Mouse (Mus musculus): ENCODE results near the gene Ttc26. TPM values are rescaled to one million over a fixed set of nuclear protein-coding genes. Genes with fewer than 3 reads are reported as not detected.

The Ttc26 gene
- 5.0 and 5.3 TPM in 2 replicates for polyA plus RNA-seq (2014; fragmentation: Nextera tagmentation; extraction: Ambion mirVana)

DNA sequence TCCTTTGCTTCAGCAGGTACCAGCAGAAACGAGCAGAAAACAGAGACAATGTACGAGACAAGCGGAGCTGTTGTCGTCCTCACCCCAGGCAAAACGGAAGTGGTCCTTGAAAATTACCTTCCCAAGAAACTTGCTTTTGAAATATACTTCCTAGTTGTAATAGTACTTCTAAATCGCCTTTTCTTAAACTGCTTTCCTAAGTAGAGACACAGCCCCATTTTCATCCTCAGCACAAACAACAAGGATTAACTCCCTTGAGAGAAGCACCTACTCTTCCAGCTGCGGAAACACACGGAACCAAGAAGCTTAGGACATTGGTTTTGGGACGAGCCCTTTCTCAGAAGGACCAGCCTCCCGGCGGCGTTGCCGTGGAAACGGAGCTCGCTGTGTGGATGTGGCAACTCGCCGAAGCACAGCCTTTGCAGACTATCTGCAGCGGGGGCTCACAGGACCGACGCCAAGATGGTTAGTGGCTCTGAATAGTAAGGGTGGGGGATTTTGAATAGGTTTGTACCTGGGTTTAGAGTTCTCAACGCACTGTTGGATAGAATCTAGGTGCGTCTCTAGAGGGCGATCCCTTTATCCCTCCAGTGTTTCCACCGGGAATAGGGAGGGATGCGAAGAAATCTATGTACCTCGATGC lies at the start of gene Ttc26:
Gene Ttc26, plus strand, starts transcription at position 341 of the 643 bp plus-strand sequence.
- peak within 1 kb of the TSS; percentile 64 for H3K9ac ChIP-seq (ENCODE audit: low read depth, low read length)
- H3K9me3 ChIP-seq (ENCODE audit: control insufficient read depth, low read length) = no peaks in the 10 kb centered on the region
- DNase-seq (ENCODE audit: low spot score) = peak; percentile 94
- H3K4me2 ChIP-seq (ENCODE audit: low read depth, low read length) = peak within 1 kb of the TSS; percentile 71
- under 1% methylated on average over 26 of the region's 26 CpGs for WGBS
- ATAC-seq (ENCODE audit: low read depth) = peak; percentile 95
- peaks cover 10% of the 10 kb centered on the region; the same call in 1 of the 2 replicates for H3K36me3 ChIP-seq (ENCODE audit: control insufficient read depth, insufficient read depth, low read length)
- peak within 1 kb of the TSS; percentile 45 for H3K4me3 ChIP-seq (ENCODE audit: low read depth, low read length)
- H3K27me3 ChIP-seq (replicated peaks; ENCODE audit: control insufficient read depth, insufficient read depth, low read length) = no peaks in the 10 kb centered on the region
- H3K27ac ChIP-seq (replicated peaks; ENCODE audit: low read depth, low read length) = no peak within 1 kb of the TSS; the same call in 1 of the 2 replicates
- H3K4me1 ChIP-seq (ENCODE audit: control insufficient read depth, insufficient read depth, low read length) = no peaks in the 10 kb centered on the region

- H3K4me2 ChIP-seq (ENCODE audit: low read depth, low read length) = no peak overlapping the region
- no peak overlapping the region for H3K4me3 ChIP-seq (ENCODE audit: low read depth, low read length)
- WGBS = 82% methylated on average over 6 of the region's 6 CpGs
- no peak overlapping the region for H3K9ac ChIP-seq (ENCODE audit: low read depth, low read length)
- no peaks in the 10 kb centered on the region for H3K36me3 ChIP-seq (ENCODE audit: control insufficient read depth, insufficient read depth, low read length)
- no peak for DNase-seq (ENCODE audit: low spot score)
- H3K27me3 ChIP-seq (replicated peaks; ENCODE audit: control insufficient read depth, insufficient read depth, low read length) = no peaks in the 10 kb centered on the region
- H3K27ac ChIP-seq (replicated peaks; ENCODE audit: low read depth, low read length) = no peak overlapping the region
- H3K9me3 ChIP-seq (ENCODE audit: control insufficient read depth, low read length) = no peaks in the 10 kb centered on the region
- no peaks in the 10 kb centered on the region for H3K4me1 ChIP-seq (ENCODE audit: control insufficient read depth, insufficient read depth, low read length)
- ATAC-seq (ENCODE audit: low read depth) = no peak
Observed at GRCm38 (mm10) chr6:38335264-38335663, 46.0 kb upstream of the Ttc26 start.

GRCm38 (mm10) chr6:38337166-38337705 lies 44.0 kb upstream of the Ttc26 start:
- DNase-seq (ENCODE audit: low spot score) = no peak
- 89% methylated on average over 4 of the region's 4 CpGs for WGBS
- no peak for ATAC-seq (ENCODE audit: low read depth)

GRCm38 (mm10) chr6:38337951-38338350 lies 43.3 kb upstream of the Ttc26 start:
- Histone ChIP-seq H3K4me1 (ENCODE audit: control insufficient read depth, insufficient read depth, low read length) (no peaks in the 10 kb centered on the region), H3K4me3 (ENCODE audit: low read depth, low read length) (no peak overlapping the region), H3K4me2 (ENCODE audit: low read depth, low read length) (no peak overlapping the region), H3K27ac (replicated peaks; ENCODE audit: low read depth, low read length) (no peak overlapping the region), H3K9ac (ENCODE audit: low read depth, low read length) (no peak overlapping the region), H3K9me3 (ENCODE audit: control insufficient read depth, low read length) (no peaks in the 10 kb centered on the region), H3K27me3 (replicated peaks; ENCODE audit: control insufficient read depth, insufficient read depth, low read length) (no peaks in the 10 kb centered on the region), H3K36me3 (ENCODE audit: control insufficient read depth, insufficient read depth, low read length) (no peaks in the 10 kb centered on the region)
- no peak for DNase-seq (ENCODE audit: low spot score)
- ATAC-seq (ENCODE audit: low read depth) = no peak
- WGBS = 64% methylated on average over 6 of the region's 6 CpGs

More at GRCm38 (mm10) chr6:38337166-38337705, 44.0 kb upstream of the Ttc26 start:
- Histone ChIP-seq H3K4me3 (ENCODE audit: low read depth, low read length) (no peak overlapping the region), H3K27ac (replicated peaks; ENCODE audit: low read depth, low read length) (no peak overlapping the region), H3K4me1 (ENCODE audit: control insufficient read depth, insufficient read depth, low read length) (no peaks in the 10 kb centered on the region), H3K4me2 (ENCODE audit: low read depth, low read length) (no peak overlapping the region), H3K9me3 (ENCODE audit: control insufficient read depth, low read length) (no peaks in the 10 kb centered on the region), H3K9ac (ENCODE audit: low read depth, low read length) (no peak overlapping the region), H3K27me3 (replicated peaks; ENCODE audit: control insufficient read depth, insufficient read depth, low read length) (no peaks in the 10 kb centered on the region), H3K36me3 (ENCODE audit: control insufficient read depth, insufficient read depth, low read length) (no peaks in the 10 kb centered on the region)

DNA sequence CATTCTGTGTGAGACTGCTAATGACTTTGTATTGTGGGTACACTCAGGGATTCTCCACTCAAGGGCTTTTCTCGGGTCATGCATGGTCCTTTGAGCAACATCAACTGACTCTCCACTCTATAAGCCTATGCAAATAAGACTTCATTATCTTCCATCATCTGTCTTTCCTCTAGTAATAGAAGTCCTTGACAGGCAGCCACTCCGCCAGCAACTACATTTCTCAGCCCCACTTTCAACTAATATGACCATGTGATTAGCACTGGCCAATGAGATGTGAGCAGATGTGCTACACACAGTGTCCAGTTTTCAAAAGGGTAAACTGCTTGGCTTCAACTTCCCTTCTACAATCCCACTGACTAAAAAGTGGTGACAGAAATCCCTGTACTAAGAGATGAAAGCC lies 42.2 kb upstream of the Ttc26 start:
- DNase-seq (ENCODE audit: low spot score) (no peak), ATAC-seq (ENCODE audit: low read depth) (no peak)
- Histone ChIP-seq H3K27ac (replicated peaks; ENCODE audit: low read depth, low read length) (no peak overlapping the region), H3K9ac (ENCODE audit: low read depth, low read length) (no peak overlapping the region), H3K4me3 (ENCODE audit: low read depth, low read length) (no peak overlapping the region), H3K27me3 (replicated peaks; ENCODE audit: control insufficient read depth, insufficient read depth, low read length) (no peaks in the 10 kb centered on the region), H3K9me3 (ENCODE audit: control insufficient read depth, low read length) (no peaks in the 10 kb centered on the region), H3K4me2 (ENCODE audit: low read depth, low read length) (no peak overlapping the region), H3K36me3 (ENCODE audit: control insufficient read depth, insufficient read depth, low read length) (no peaks in the 10 kb centered on the region), H3K4me1 (ENCODE audit: control insufficient read depth, insufficient read depth, low read length) (no peaks in the 10 kb centered on the region)
- WGBS = 59% methylated on average over 2 of the region's 2 CpGs

- Histone ChIP-seq H3K4me2 (ENCODE audit: low read depth, low read length) (no peak overlapping the region), H3K27ac (replicated peaks; ENCODE audit: low read depth, low read length) (no peak overlapping the region), H3K9me3 (ENCODE audit: control insufficient read depth, low read length) (no peaks in the 10 kb centered on the region), H3K27me3 (replicated peaks; ENCODE audit: control insufficient read depth, insufficient read depth, low read length) (no peaks in the 10 kb centered on the region), H3K9ac (ENCODE audit: low read depth, low read length) (no peak overlapping the region), H3K36me3 (ENCODE audit: control insufficient read depth, insufficient read depth, low read length) (no peaks in the 10 kb centered on the region), H3K4me3 (ENCODE audit: low read depth, low read length) (no peak overlapping the region), H3K4me1 (ENCODE audit: control insufficient read depth, insufficient read depth, low read length) (no peaks in the 10 kb centered on the region)
- ATAC-seq (ENCODE audit: low read depth) (no peak), DNase-seq (ENCODE audit: low spot score) (no peak)
- WGBS = 64% methylated on average over 11 of the region's 11 CpGs
Observed at GRCm38 (mm10) chr6:38341751-38342665, 39.3 kb upstream of the Ttc26 start.

- ATAC-seq (ENCODE audit: low read depth) (no peak), DNase-seq (ENCODE audit: low spot score) (no peak)
- 80% methylated on average over 8 of the region's 8 CpGs for WGBS
- no peak overlapping the region for H3K4me3 ChIP-seq (ENCODE audit: low read depth, low read length)
- no peak overlapping the region for H3K9ac ChIP-seq (ENCODE audit: low read depth, low read length)
- no peaks in the 10 kb centered on the region for H3K36me3 ChIP-seq (ENCODE audit: control insufficient read depth, insufficient read depth, low read length)
- H3K9me3 ChIP-seq (ENCODE audit: control insufficient read depth, low read length) = no peaks in the 10 kb centered on the region
- no peaks in the 10 kb centered on the region for H3K27me3 ChIP-seq (replicated peaks; ENCODE audit: control insufficient read depth, insufficient read depth, low read length)
- no peak overlapping the region for H3K4me2 ChIP-seq (ENCODE audit: low read depth, low read length)
- H3K27ac ChIP-seq (replicated peaks; ENCODE audit: low read depth, low read length) = no peak overlapping the region
- H3K4me1 ChIP-seq (ENCODE audit: control insufficient read depth, insufficient read depth, low read length) = no peaks in the 10 kb centered on the region
Observed at GRCm38 (mm10) chr6:38342666-38342992, 38.6 kb upstream of the Ttc26 start.

DNA sequence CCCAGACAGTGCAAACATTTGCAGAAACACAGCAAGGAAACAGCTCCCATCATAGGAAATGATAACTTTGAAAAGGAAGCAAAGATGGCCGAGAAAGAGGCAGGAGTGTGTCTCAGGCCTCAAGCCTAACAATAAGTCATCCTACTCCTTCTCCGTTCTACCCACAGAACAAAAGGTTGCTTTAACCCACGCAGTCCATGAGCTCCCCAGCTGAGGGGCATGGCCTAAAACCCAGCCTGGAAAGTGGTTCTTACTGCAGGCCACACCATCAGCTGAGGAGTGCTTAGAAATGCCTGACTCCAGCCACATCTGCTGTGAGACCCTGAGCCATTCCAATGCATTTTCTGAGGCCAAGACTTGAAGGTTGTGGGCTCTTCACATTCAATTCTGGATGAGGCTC lies 37.7 kb upstream of the Ttc26 start:
- Histone ChIP-seq H3K4me2 (ENCODE audit: low read depth, low read length) (no peak overlapping the region), H3K27ac (replicated peaks; ENCODE audit: low read depth, low read length) (no peak overlapping the region), H3K4me3 (ENCODE audit: low read depth, low read length) (no peak overlapping the region), H3K27me3 (replicated peaks; ENCODE audit: control insufficient read depth, insufficient read depth, low read length) (no peaks in the 10 kb centered on the region), H3K36me3 (ENCODE audit: control insufficient read depth, insufficient read depth, low read length) (no peaks in the 10 kb centered on the region), H3K9me3 (ENCODE audit: control insufficient read depth, low read length) (no peaks in the 10 kb centered on the region), H3K9ac (ENCODE audit: low read depth, low read length) (no peak overlapping the region), H3K4me1 (ENCODE audit: control insufficient read depth, insufficient read depth, low read length) (no peaks in the 10 kb centered on the region)
- 55% methylated on average over 3 of the region's 3 CpGs for WGBS
- no peak for DNase-seq (ENCODE audit: low spot score)
- no peak for ATAC-seq (ENCODE audit: low read depth)

All from embryonic facial prominence, embryonic 14.5 days (tissue).